Mouse (Mus musculus) spleen, adult 2 months (tissue): ENCODE data around the gene Dhh. TPM values are rescaled to one million over a fixed set of nuclear protein-coding genes. Genes with fewer than 3 reads are reported as not detected.

Experiments used
- DNase-seq, 2 experiments: peaks; one replicate each; pipeline versions ENCODE4 v3.0.0 to v3.0.0-alpha.2; 2012 to 2021; ENCODE audit warnings: low spot score in 2 of 2, low read depth in 1 of 2
- H3K27ac ChIP-seq: fragments of 200-500 bp; 2 replicates; pipeline ENCODE4 v1.5.1; 2012; ENCODE audit warnings: low read length, inconsistent platforms; ENCODE audit not compliant: insufficient read depth
- H3K27me3 ChIP-seq: fragments of 200-500 bp; 2 replicates; pipeline ENCODE4 v1.6.1; 2012; ENCODE audit warnings: mild to moderate bottlenecking, moderate library complexity, low read length, inconsistent platforms; ENCODE audit not compliant: control insufficient read depth, insufficient read depth
- H3K36me3 ChIP-seq: fragments of 200-500 bp; 2 replicates; pipeline ENCODE4 v1.6.1; 2012; ENCODE audit warnings: mild to moderate bottlenecking, low read length, inconsistent platforms; ENCODE audit not compliant: control insufficient read depth, insufficient read depth
- H3K4me1 ChIP-seq: fragments of 200-500 bp; 2 replicates; pipeline ENCODE4 v1.6.1; 2011; ENCODE audit warnings: inconsistent platforms; ENCODE audit not compliant: control insufficient read depth, insufficient read depth, insufficient read length
- H3K4me3 ChIP-seq: fragments of 200-500 bp; 2 replicates; pipeline ENCODE4 v1.5.1; 2011; ENCODE audit warnings: mild to moderate bottlenecking, inconsistent platforms; ENCODE audit not compliant: insufficient read depth, insufficient read length; ENCODE audit errors: extremely low read depth
- CTCF ChIP-seq: fragments of 200-500 bp; IDR thresholded peaks from 2 replicates; pipeline ENCODE4 v1.5.1; 2011; ENCODE audit warnings: mild to moderate bottlenecking, inconsistent platforms; ENCODE audit not compliant: insufficient read depth, insufficient read length, insufficient replicate concordance; ENCODE audit errors: extremely low read depth
- POLR2A ChIP-seq: fragments of 200-500 bp; IDR thresholded peaks from 2 replicates; pipeline ENCODE4 v1.6.1; 2011; ENCODE audit warnings: low read depth, low read length, inconsistent platforms
- WGBS: fragments of 180-500 bp; shearing (Covaris S2); methylation state at CpG from one replicate; pipeline ENCODE4 v1.1.7; 2018; 5-methylcytosine and 5-hydroxymethylcytosine counted together
- polyA plus RNA-seq: library from polyadenylated mRNA; depleted of rRNA; stranded (reverse); fragments of >200 nt; gene quantifications from 2 replicates; pipeline ENCODE4 v1.2.3, GENCODE M21; 2012

Dhh gene
- polyA plus RNA-seq, 1 experiment, result 2.3 TPM

DNA sequence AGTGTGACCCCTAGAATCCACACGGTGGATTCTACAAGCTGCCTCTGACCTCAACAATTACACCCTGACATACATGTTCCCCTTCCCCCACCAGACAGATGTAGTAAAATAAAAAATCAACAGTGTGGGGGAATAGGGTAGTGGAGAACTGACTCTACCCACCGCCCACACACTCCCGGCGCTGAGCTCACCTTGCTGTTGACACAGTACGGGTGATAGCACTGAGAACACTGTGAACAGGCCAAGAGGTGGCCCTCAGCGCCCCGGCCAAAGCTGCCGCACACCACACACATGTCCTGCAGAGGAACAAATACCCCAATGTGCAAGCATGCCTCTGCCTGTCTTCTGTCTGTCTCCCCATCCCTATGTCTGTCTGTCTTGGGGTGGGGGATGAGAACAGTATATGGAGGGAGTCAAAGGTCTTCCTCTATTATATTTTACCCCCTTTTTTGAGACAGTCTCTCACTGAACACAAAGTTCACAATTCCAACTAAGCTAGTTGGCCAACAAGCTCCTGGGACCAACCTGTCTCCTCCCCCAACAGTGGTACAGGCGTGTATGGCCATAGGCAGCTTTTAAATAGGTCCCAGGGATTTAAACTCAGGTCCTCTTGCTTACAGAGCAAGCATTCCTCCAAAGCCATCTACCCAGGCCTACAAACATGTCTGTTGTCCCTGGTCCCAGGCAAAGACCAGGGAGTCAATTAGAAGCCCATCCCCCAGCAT lies 38.9 kb downstream of the Dhh start:
- no peak overlapping the region for H3K27ac ChIP-seq
- H3K4me3 ChIP-seq, result no peak overlapping the region
- no peak for DNase-seq
- H3K27me3 ChIP-seq, result no peaks in the 10 kb centered on the region
- TF ChIP-seq POLR2A (no peak), CTCF (no peak)
- no peaks in the 10 kb centered on the region for H3K4me1 ChIP-seq
- 89% methylated on average over 9 of the region's 9 CpGs for WGBS
- peaks cover 88% of the 10 kb centered on the region for H3K36me3 ChIP-seq

DNA sequence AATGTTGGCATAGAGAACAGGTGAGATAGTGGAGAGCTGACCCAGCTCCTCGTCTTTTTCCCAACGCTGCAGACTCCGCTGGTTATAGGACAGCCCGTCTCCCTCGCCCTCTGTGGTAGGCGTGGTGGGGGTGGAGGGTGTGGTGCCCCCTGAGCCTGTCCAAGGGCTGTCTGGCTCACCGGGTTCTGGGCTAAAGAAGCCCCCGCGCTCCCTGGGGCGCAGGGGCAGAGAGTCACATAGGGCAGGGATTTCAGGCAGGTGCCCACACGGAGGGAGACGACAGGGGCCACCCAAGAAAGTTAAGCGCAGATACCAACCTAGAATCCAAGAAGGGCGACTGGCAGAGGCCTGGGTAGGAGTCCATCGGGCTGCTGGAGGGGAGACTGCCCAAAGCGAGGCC lies 44.1 kb downstream of the Dhh start:
- Histone ChIP-seq H3K27ac (no peak overlapping the region), H3K27me3 (no peaks in the 10 kb centered on the region), H3K36me3 (peaks cover 89% of the 10 kb centered on the region), H3K4me3 (no peak overlapping the region), H3K4me1 (no peaks in the 10 kb centered on the region)
- TF ChIP-seq CTCF (no peak), POLR2A (no peak)
- 95% methylated on average over 16 of the region's 16 CpGs for WGBS
- DNase-seq, result no peak

DNA sequence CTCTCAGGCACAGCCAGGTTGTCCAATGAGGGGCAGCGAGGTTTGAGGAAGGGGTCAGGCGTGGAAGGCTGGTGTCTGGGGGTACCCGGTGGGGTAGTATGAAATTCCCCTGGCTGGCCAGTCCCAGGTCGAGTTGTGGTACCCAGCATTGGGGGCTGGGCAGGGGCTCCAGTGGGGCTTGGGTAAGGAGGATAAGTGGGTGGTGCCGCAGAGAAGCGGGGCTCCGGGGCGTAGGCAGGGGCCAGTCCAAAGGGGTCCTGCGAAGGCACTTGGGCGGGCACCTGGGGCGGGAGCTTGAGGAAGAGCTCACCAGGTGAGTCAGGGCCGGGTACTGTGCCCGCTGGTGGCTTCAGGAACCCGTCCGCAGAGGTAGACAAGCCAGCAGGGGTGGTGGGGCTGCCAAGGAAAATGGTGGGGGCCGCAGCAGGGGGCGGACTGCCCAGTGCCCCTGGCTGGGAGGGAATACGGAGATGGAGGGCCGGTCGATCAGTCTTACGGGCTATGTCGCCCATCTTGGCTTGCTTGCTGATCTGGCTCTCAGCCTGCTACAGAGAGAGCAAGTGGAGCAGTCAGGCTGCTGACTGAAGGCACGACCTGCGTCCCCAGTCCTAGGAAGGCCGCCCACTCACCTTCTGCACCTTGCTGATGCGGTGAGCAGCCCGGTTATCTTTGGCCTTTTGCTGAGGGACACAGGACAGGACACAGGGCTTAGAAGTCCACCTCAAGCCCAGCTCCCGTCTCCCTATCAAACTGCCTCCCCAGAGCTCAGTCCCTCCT lies 45.0 kb downstream of the Dhh start:
- H3K4me3 ChIP-seq, result no peak overlapping the region
- H3K36me3 ChIP-seq, result peaks cover 91% of the 10 kb centered on the region
- 96% methylated on average over 28 of the region's 28 CpGs for WGBS
- TF ChIP-seq POLR2A (no peak), CTCF (no peak)
- no peaks in the 10 kb centered on the region for H3K27me3 ChIP-seq
- no peaks in the 10 kb centered on the region for H3K4me1 ChIP-seq
- no peak for DNase-seq
- H3K27ac ChIP-seq, result no peak overlapping the region

DNA sequence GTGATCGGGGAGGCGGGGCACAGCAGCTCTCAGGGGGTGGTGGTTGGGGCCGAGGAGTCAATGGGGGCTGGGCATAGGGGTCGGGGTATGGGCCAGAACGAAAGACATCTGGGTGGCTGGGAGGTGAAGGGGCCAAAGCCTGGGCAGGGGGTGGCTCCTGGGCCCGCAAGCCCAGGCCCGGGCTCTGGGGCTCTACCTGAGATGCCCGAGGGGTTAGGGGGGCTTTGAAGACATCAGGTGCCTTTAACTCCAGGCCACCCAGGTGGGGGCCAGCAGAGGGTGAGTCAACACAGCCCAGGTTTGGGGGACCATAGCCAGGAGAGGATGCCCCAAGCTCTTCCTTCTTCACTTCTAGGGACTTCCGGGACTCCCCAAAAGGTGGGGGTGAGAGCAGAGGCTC lies 45.6 kb downstream of the Dhh start:
- Histone ChIP-seq H3K27ac (no peak overlapping the region), H3K4me1 (no peaks in the 10 kb centered on the region), H3K36me3 (peaks cover 88% of the 10 kb centered on the region), H3K27me3 (no peaks in the 10 kb centered on the region), H3K4me3 (no peak overlapping the region)
- TF ChIP-seq POLR2A (no peak), CTCF (no peak)
- no peak for DNase-seq
- WGBS, result 93% methylated on average over 9 of the region's 9 CpGs

DNA sequence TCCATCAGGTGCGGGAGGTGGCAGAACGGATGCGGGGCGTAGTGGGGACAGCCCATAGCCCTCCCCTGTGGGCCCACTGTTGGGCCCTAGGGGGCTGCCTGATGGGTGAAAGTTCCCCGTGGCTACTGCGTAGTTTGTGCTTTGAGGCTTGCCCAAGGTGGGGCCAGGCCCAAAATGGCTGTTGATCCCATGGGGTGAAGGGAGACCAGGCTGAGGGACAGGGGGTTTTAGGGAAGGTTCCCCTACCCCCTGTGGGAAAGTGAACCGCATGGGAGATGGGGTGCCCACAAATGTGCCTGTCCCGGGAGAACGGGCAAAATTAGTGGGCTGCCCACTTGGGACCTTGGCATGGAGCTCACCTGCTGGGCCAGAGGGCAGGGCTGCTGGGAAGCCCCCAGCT lies 46.3 kb downstream of the Dhh start:
- no peaks in the 10 kb centered on the region for H3K4me1 ChIP-seq
- H3K27me3 ChIP-seq, result no peaks in the 10 kb centered on the region
- H3K27ac ChIP-seq, result no peak overlapping the region
- DNase-seq, result no peak
- H3K36me3 ChIP-seq, result peaks cover 87% of the 10 kb centered on the region
- 94% methylated on average over 9 of the region's 9 CpGs for WGBS
- TF ChIP-seq CTCF (no peak), POLR2A (no peak)
- H3K4me3 ChIP-seq, result no peak overlapping the region

DNA sequence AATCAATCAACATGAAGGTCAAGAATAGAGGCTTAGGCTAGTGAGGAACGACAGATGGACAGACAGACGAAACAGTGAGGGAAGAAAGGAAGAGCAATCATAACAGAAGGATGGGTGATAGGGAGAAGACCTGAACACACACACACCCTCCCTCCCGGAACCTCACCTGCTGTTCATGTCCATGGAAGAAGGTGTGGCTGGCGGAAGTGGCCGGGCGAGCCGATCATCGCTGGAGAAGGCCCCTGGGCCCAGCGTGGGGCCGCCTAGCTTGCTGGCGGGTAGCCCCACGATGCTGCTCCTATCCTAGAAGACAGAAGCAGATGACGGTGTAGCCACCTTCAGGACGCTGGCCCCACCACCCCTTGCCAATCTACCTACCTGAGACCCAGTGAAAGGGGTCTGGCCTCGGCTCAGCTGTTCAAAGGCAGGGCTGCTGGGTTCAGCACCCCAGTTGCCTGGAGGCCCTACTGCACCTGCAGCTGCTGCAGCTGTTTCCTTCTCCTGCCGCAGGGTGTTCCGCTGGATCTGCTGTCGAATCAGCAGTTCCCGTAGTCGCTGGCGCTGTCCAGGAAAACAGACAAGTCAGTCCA lies 47.0 kb downstream of the Dhh start:
- 94% methylated on average over 21 of the region's 21 CpGs for WGBS
- H3K4me3 ChIP-seq, result no peak overlapping the region
- H3K4me1 ChIP-seq, result no peaks in the 10 kb centered on the region
- H3K36me3 ChIP-seq, result peaks cover 87% of the 10 kb centered on the region
- no peak overlapping the region for H3K27ac ChIP-seq
- H3K27me3 ChIP-seq, result no peaks in the 10 kb centered on the region
- TF ChIP-seq CTCF (no peak), POLR2A (no peak)
- DNase-seq, result no peak
